Mouse (Mus musculus) heart, embryonic 11.5 days (tissue): ENCODE measurements around the gene Aldh1l2. TPM values are rescaled to one million over a fixed set of nuclear protein-coding genes. Genes with fewer than 3 reads are reported as not detected.

Experiments used
- polyA plus RNA-seq: library from polyadenylated mRNA; unstranded; fragments of >200 nt; fragmentation: Nextera tagmentation; extraction: Ambion mirVana; gene quantifications from 2 replicates; pipeline ENCODE4 v1.2.1, GENCODE M21; 2014

Gene Aldh1l2
- polyA plus RNA-seq, 1 experiment from 2014 or later = 8.0 TPM

Other genes with a start within 250 kb of the Aldh1l2 start
- 0.33 and 0.65 TPM in 2 replicates for gene Slc41a2, start 196.3 kb downstream of the Aldh1l2 start, polyA plus RNA-seq
- 0.52 and 0.53 TPM in 2 replicates for gene D10Wsu102e, start 173.9 kb downstream of the Aldh1l2 start, polyA plus RNA-seq
- 26.8 TPM in 2 replicates for gene Washc4, start 9.6 kb upstream of the Aldh1l2 start, polyA plus RNA-seq
- 25.2 and 28.9 TPM in 2 replicates for gene Appl2, start 114.6 kb upstream of the Aldh1l2 start, polyA plus RNA-seq
- gene 1500009L16Rik, start 188.7 kb upstream of the Aldh1l2 start, polyA plus RNA-seq = 20.2 and 20.5 TPM in 2 replicates